Mouse (Mus musculus): Measurements from ENCODE around the gene Colgalt2. TPM values are rescaled to one million over a fixed set of nuclear protein-coding genes. Genes with fewer than 3 reads are reported as not detected.
A peak's percentile ranks its signal among the peaks of the same experiment; 100 is the strongest.

The Colgalt2 gene
- polyA plus RNA-seq, 1 experiment from 2014 or later = 1.5 TPM

DNA sequence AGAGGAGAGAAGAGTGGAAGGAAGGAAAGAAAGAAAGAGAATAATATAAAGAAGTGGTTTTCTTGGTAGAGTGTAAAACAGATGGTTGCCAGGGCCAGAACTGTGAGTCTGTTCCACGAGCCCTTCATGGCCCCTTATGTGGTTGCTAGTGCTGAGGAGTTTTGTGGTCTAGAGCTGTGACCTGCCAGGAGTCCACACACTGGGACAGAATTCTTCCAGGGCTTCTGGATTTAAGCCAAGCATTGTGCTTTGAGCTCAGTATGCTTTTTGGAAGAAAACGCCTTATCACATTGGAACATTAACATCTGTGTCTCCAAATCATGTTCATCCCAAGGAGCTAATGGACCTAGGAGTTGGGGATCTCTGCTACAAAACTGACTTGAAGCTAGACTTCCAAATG lies 97.2 kb downstream of the Colgalt2 start:
- Histone ChIP-seq H3K4me3 (replicated peaks; ENCODE audit: low read length) (no peak overlapping the region), H3K9me3 (replicated peaks; ENCODE audit: control insufficient read depth, low read length) (no peaks in the 10 kb centered on the region), H3K4me2 (ENCODE audit: low read depth, low read length) (no peak overlapping the region), H3K27me3 (ENCODE audit: control insufficient read depth, insufficient read depth, low read length) (no peaks in the 10 kb centered on the region), H3K4me1 (ENCODE audit: control insufficient read depth, insufficient read depth, low read length) (peaks cover 7% of the 10 kb centered on the region; the same call in 1 of the 2 replicates), H3K27ac (ENCODE audit: low read length) (no peak overlapping the region), H3K36me3 (ENCODE audit: control insufficient read depth, insufficient read depth, low read length) (no peaks in the 10 kb centered on the region), H3K9ac (ENCODE audit: low read length) (no peak overlapping the region)
- WGBS = 62% methylated on average over 2 of the region's 2 CpGs
- ATAC-seq (ENCODE audit: insufficient read depth, low FRiP score) = no peak

DNA sequence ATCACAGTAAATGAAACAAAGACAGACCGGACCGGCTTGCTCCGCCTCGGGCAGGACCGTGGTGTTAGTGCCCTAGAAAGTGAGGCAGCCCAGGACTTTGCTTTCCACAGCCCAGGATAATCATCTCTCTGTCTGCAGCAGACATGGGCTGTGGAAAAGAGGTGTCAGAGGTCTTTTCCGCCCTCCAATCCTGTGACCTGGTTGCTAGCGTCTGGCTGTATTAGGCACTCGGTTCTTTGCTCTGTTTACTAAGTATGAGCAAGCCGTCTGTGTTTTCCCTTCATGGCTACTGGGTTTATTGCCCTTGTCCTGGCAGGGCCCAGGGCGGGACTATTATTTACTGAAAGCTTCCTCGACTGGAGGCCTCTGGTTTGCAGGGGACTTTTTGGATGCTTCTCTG lies 98.0 kb downstream of the Colgalt2 start:
- Histone ChIP-seq H3K36me3 (ENCODE audit: control insufficient read depth, insufficient read depth, low read length) (no peaks in the 10 kb centered on the region), H3K27me3 (ENCODE audit: control insufficient read depth, insufficient read depth, low read length) (no peaks in the 10 kb centered on the region), H3K4me1 (ENCODE audit: control insufficient read depth, insufficient read depth, low read length) (peaks cover 7% of the 10 kb centered on the region; the same call in 1 of the 2 replicates), H3K4me3 (replicated peaks; ENCODE audit: low read length) (no peak overlapping the region; the same call in 1 of the 2 replicates), H3K9ac (ENCODE audit: low read length) (peak overlapping the region; percentile 24), H3K27ac (ENCODE audit: low read length) (peak overlapping the region; percentile 38; the same call in 1 of the 2 replicates), H3K9me3 (replicated peaks; ENCODE audit: control insufficient read depth, low read length) (no peaks in the 10 kb centered on the region), H3K4me2 (ENCODE audit: low read depth, low read length) (peak overlapping the region; percentile 14; the same call in 1 of the 2 replicates)
- no peak for ATAC-seq (ENCODE audit: insufficient read depth, low FRiP score)
- WGBS = 21% methylated on average over 11 of the region's 11 CpGs

DNA sequence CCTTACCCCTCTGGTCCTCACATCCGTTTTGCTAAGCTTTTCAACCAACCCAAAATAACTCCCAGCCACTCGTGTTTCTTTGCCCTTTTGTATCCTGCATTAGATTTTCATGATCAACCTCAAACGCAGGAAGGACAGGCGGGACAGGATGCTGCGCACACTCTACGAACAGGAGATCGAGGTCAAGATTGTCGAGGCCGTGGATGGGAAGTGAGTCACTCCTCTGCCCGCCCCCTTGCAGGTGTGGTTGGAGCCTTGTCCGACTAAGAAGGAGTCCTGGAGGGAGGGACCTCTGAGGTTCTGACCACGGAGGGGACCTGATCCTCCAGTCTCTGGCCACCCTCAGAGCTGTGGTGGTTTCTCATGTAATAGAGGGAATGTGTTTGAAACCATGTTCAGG lies 100.2 kb downstream of the Colgalt2 start:
- H3K9ac ChIP-seq (ENCODE audit: low read length) = no peak overlapping the region
- H3K4me3 ChIP-seq (replicated peaks; ENCODE audit: low read length) = no peak overlapping the region
- ATAC-seq (ENCODE audit: insufficient read depth, low FRiP score) = no peak
- 70% methylated on average over 12 of the region's 12 CpGs for WGBS
- no peak overlapping the region for H3K4me2 ChIP-seq (ENCODE audit: low read depth, low read length)
- H3K9me3 ChIP-seq (replicated peaks; ENCODE audit: control insufficient read depth, low read length) = no peaks in the 10 kb centered on the region
- no peak overlapping the region for H3K27ac ChIP-seq (ENCODE audit: low read length)
- H3K36me3 ChIP-seq (ENCODE audit: control insufficient read depth, insufficient read depth, low read length) = no peaks in the 10 kb centered on the region
- no peaks in the 10 kb centered on the region for H3K27me3 ChIP-seq (ENCODE audit: control insufficient read depth, insufficient read depth, low read length)
- peaks cover 7% of the 10 kb centered on the region; the same call in 1 of the 2 replicates for H3K4me1 ChIP-seq (ENCODE audit: control insufficient read depth, insufficient read depth, low read length)

GRCm38 (mm10) chr1:152506175-152506574 lies 106.5 kb downstream of the Colgalt2 start:
- H3K36me3 ChIP-seq (ENCODE audit: control insufficient read depth, insufficient read depth, low read length) = no peaks in the 10 kb centered on the region
- no peak overlapping the region for H3K4me3 ChIP-seq (replicated peaks; ENCODE audit: low read length)
- H3K27ac ChIP-seq (ENCODE audit: low read length) = no peak overlapping the region
- H3K9me3 ChIP-seq (replicated peaks; ENCODE audit: control insufficient read depth, low read length) = no peaks in the 10 kb centered on the region
- no peaks in the 10 kb centered on the region for H3K4me1 ChIP-seq (ENCODE audit: control insufficient read depth, insufficient read depth, low read length)
- ATAC-seq (ENCODE audit: insufficient read depth, low FRiP score) = no peak
- 89% methylated on average over 5 of the region's 5 CpGs for WGBS
- H3K9ac ChIP-seq (ENCODE audit: low read length) = no peak overlapping the region
- H3K4me2 ChIP-seq (ENCODE audit: low read depth, low read length) = no peak overlapping the region
- no peaks in the 10 kb centered on the region for H3K27me3 ChIP-seq (ENCODE audit: control insufficient read depth, insufficient read depth, low read length)

DNA sequence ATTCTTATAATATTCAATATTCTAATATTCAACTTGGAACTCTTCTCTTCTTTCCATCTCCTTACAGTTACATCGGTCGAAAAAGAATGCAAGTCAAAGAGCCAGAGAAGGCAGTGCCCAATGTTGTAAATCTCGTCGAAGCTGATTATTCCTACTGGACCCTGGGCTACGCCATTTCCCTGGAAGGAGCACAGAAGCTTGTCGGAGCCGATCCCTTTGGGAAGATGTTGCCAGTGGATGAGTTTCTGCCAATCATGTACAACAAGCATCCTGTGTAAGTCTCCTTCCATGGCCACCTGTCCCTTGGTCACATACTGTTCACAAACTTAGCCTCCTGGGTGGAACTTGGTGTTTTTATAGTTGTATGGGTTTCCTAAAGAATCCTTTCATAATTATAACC lies 107.1 kb downstream of the Colgalt2 start:
- Histone ChIP-seq H3K4me3 (replicated peaks; ENCODE audit: low read length) (no peak overlapping the region), H3K27me3 (ENCODE audit: control insufficient read depth, insufficient read depth, low read length) (no peaks in the 10 kb centered on the region), H3K36me3 (ENCODE audit: control insufficient read depth, insufficient read depth, low read length) (no peaks in the 10 kb centered on the region), H3K9ac (ENCODE audit: low read length) (no peak overlapping the region), H3K4me2 (ENCODE audit: low read depth, low read length) (no peak overlapping the region), H3K9me3 (replicated peaks; ENCODE audit: control insufficient read depth, low read length) (no peaks in the 10 kb centered on the region), H3K27ac (ENCODE audit: low read length) (no peak overlapping the region), H3K4me1 (ENCODE audit: control insufficient read depth, insufficient read depth, low read length) (no peaks in the 10 kb centered on the region)
- no peak for ATAC-seq (ENCODE audit: insufficient read depth, low FRiP score)
- 91% methylated on average over 7 of the region's 7 CpGs for WGBS

- Histone ChIP-seq H3K9ac (ENCODE audit: low read length) (no peak overlapping the region), H3K4me2 (ENCODE audit: low read depth, low read length) (no peak overlapping the region), H3K36me3 (ENCODE audit: control insufficient read depth, insufficient read depth, low read length) (no peaks in the 10 kb centered on the region), H3K27me3 (ENCODE audit: control insufficient read depth, insufficient read depth, low read length) (no peaks in the 10 kb centered on the region), H3K9me3 (replicated peaks; ENCODE audit: control insufficient read depth, low read length) (no peaks in the 10 kb centered on the region), H3K4me3 (replicated peaks; ENCODE audit: low read length) (no peak overlapping the region), H3K27ac (ENCODE audit: low read length) (no peak overlapping the region), H3K4me1 (ENCODE audit: control insufficient read depth, insufficient read depth, low read length) (no peaks in the 10 kb centered on the region; the same call in 1 of the 2 replicates)
- no peak for ATAC-seq (ENCODE audit: insufficient read depth, low FRiP score)
- 93% methylated on average over 11 of the region's 11 CpGs for WGBS
Observed at GRCm38 (mm10) chr1:152508481-152509220, 109.0 kb downstream of the Colgalt2 start.

- peaks cover 4% of the 10 kb centered on the region; the same call in 1 of the 2 replicates for H3K4me1 ChIP-seq (ENCODE audit: control insufficient read depth, insufficient read depth, low read length)
- WGBS = 74% methylated on average over 4 of the region's 4 CpGs
- ATAC-seq (ENCODE audit: insufficient read depth, low FRiP score) = no peak
- no peak overlapping the region for H3K4me2 ChIP-seq (ENCODE audit: low read depth, low read length)
- no peaks in the 10 kb centered on the region for H3K36me3 ChIP-seq (ENCODE audit: control insufficient read depth, insufficient read depth, low read length)
- H3K4me3 ChIP-seq (replicated peaks; ENCODE audit: low read length) = no peak overlapping the region
- no peak overlapping the region for H3K9ac ChIP-seq (ENCODE audit: low read length)
- H3K27me3 ChIP-seq (ENCODE audit: control insufficient read depth, insufficient read depth, low read length) = no peaks in the 10 kb centered on the region
- no peak overlapping the region for H3K27ac ChIP-seq (ENCODE audit: low read length)
- H3K9me3 ChIP-seq (replicated peaks; ENCODE audit: control insufficient read depth, low read length) = no peaks in the 10 kb centered on the region
Observed at GRCm38 (mm10) chr1:152511237-152511636, 111.6 kb downstream of the Colgalt2 start.

GRCm38 (mm10) chr1:152514256-152514655 lies 114.6 kb downstream of the Colgalt2 start:
- H3K9ac ChIP-seq (ENCODE audit: low read length) = no peak overlapping the region; the same call in 1 of the 2 replicates
- peak overlapping the region; percentile 59; the same call in 1 of the 2 replicates for H3K27ac ChIP-seq (ENCODE audit: low read length)

DNA sequence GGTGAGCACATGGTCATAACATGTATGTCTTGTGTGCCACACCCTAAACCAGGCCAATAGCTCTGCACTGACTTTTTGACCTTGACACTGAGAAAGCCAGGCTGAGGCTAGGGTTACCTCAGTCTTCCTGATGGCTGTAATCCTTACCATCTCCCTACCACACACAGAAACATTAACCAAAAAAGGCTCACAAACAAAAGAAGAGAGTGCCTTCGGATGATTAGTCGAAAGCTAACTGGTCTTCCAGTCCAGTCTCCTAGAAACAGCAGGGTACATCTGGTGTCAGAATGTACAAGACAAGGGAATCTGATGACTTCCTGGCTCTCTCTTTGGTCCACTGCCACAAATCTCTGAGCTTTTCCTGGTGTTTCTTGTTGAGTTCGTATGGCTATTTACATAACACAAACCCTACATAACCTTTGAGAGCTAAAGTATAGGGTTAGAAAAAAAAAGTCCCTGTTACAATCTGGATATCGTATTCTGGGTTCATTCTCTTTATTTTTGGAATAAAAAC lies 117.5 kb downstream of the Colgalt2 start:
- peaks cover 4% of the 10 kb centered on the region; the same call in 1 of the 2 replicates for H3K4me1 ChIP-seq (ENCODE audit: control insufficient read depth, insufficient read depth, low read length)
- H3K36me3 ChIP-seq (ENCODE audit: control insufficient read depth, insufficient read depth, low read length) = peaks cover 9% of the 10 kb centered on the region; the same call in 1 of the 2 replicates
- WGBS = 51% methylated on average over 4 of the region's 4 CpGs
- no peak for ATAC-seq (ENCODE audit: insufficient read depth, low FRiP score)
- H3K9me3 ChIP-seq (replicated peaks; ENCODE audit: control insufficient read depth, low read length) = no peaks in the 10 kb centered on the region
- no peak overlapping the region for H3K27ac ChIP-seq (ENCODE audit: low read length)
- no peak overlapping the region for H3K9ac ChIP-seq (ENCODE audit: low read length)
- H3K4me2 ChIP-seq (ENCODE audit: low read depth, low read length) = no peak overlapping the region
- H3K4me3 ChIP-seq (replicated peaks; ENCODE audit: low read length) = no peak overlapping the region
- no peaks in the 10 kb centered on the region for H3K27me3 ChIP-seq (ENCODE audit: control insufficient read depth, insufficient read depth, low read length)

More at GRCm38 (mm10) chr1:152514256-152514655, 114.6 kb downstream of the Colgalt2 start:
- H3K4me3 ChIP-seq (replicated peaks; ENCODE audit: low read length) = no peak overlapping the region
- no peaks in the 10 kb centered on the region for H3K27me3 ChIP-seq (ENCODE audit: control insufficient read depth, insufficient read depth, low read length)
- H3K9me3 ChIP-seq (replicated peaks; ENCODE audit: control insufficient read depth, low read length) = no peaks in the 10 kb centered on the region
- H3K4me1 ChIP-seq (ENCODE audit: control insufficient read depth, insufficient read depth, low read length) = peaks cover 4% of the 10 kb centered on the region; the same call in 1 of the 2 replicates
- ATAC-seq (ENCODE audit: insufficient read depth, low FRiP score) = peak; percentile 10; the same call in 1 of the 2 replicates
- 54% methylated on average over 4 of the region's 4 CpGs for WGBS
- H3K4me2 ChIP-seq (ENCODE audit: low read depth, low read length) = no peak overlapping the region
- H3K36me3 ChIP-seq (ENCODE audit: control insufficient read depth, insufficient read depth, low read length) = 0 out of 2 replicates have a peak, but pooled peaks cover 4% of the 10 kb centered on the region
